Mouse (Mus musculus) spleen, postnatal 14 days (tissue): Measurements from ENCODE around the gene Scgn.

ENCODE experiments used
- DNase-seq, 2 experiments: peaks; one replicate each; pipeline ENCODE4 v3.0.0; 2021 to 2022; ENCODE audit warnings: low spot score in 2 of 2

The Scgn gene

GRCm38 (mm10) chr13:23938699-23939098 lies 52.3 kb downstream of the Scgn start:
- no peak for DNase-seq

- no peak for DNase-seq
These were observed 56.8 kb downstream of the Scgn start, which contains the start of gene Hist1h2aa for GRCm38 (mm10) chr13:23934211-23934520. TSS of gene Hist1h2aa (plus strand) at chr13:23934462.

GRCm38 (mm10) chr13:23933421-23934210 lies 57.4 kb downstream of the Scgn start, which contains the start of gene Hist1h2ba:
TSS of gene Hist1h2ba (minus strand) at chr13:23934156.
- no peak for DNase-seq

GRCm38 (mm10) chr13:23930904-23931303 lies 60.1 kb downstream of the Scgn start:
- DNase-seq, result no peak

GRCm38 (mm10) chr13:23930461-23930860 lies 60.6 kb downstream of the Scgn start:
- DNase-seq, result no peak

- DNase-seq, result no peak
These were observed 62.4 kb downstream of the Scgn start for GRCm38 (mm10) chr13:23928637-23929036.

- DNase-seq, result no peak
These were observed 65.2 kb downstream of the Scgn start for GRCm38 (mm10) chr13:23925792-23926191.

- DNase-seq, result no peak
These were observed 73.3 kb downstream of the Scgn start for GRCm38 (mm10) chr13:23917674-23918073.

GRCm38 (mm10) chr13:23916132-23916531 lies 74.9 kb downstream of the Scgn start:
- DNase-seq, result no peak

GRCm38 (mm10) chr13:23914376-23915167 lies 76.4 kb downstream of the Scgn start, which contains the start of gene Slc17a4:
TSS of gene Slc17a4 (minus strand) at chr13:23915009.
- no peak for DNase-seq

GRCm38 (mm10) chr13:23913791-23914306 lies 77.2 kb downstream of the Scgn start:
- no peak for DNase-seq

GRCm38 (mm10) chr13:23911335-23911734 lies 79.7 kb downstream of the Scgn start:
- DNase-seq, result no peak

- no peak for DNase-seq
These were observed 80.9 kb downstream of the Scgn start for GRCm38 (mm10) chr13:23910121-23910520.

- no peak for DNase-seq
These were observed 84.1 kb downstream of the Scgn start for GRCm38 (mm10) chr13:23906906-23907305.
